Mouse (Mus musculus) layer of hippocampus, adult 9-11 months (tissue): Measurements from ENCODE around the gene Sec23a.
"Not testable (repeated sequence)": the region's sequence is repeated elsewhere in the genome, so short reads cannot be mapped to it uniquely, and the experiment has no call there.

Experiments
- DNase-seq: peaks from one replicate; pipeline ENCODE4 v3.0.0; 2022

Gene Sec23a

DNA sequence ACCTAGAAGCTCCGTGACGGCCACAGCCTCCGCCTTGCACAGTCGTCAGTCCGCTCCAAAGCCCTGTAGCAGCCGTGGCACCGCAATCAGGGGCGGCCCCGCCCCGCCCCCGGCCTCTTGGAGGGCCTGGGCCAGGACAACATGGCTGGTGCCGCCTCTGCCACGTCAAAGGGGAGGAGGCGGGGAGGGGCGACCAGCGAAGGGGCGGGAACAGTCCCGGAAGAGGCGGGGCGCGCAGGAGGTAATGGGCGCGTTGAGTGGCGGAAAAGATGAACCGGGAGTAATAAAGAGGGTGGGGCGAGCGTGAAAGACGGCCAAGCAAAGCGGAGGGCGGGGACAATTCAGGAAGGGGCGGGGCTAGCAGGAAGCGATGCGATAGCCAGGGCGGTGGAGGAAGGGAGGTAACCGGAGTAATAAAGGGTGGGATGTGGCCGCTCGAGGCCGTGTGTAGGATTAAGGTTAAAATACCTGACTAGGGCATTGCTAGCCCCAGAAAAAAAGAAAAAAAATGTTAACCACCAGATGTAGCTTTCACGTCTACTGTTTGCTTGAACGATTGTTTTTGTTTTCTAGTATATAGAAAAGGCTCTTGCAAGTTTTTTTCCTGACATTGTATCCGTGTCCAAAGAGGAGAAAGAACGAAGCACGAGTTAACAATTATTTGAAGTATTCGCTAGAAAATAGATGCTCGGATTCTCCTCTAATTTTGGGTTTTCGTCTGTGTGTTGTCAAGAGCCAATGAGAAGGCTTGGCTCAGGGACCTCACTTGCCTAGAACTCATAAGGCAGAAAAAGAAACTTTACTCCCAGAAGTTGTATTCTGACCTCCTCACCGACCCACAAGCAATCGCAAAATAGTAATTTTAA lies at the start of gene Sec23a:
Gene Sec23a, minus strand, starts transcription at position 174 of the 866 bp plus-strand sequence.
- DNase-seq, result peak; percentile 99

DNA sequence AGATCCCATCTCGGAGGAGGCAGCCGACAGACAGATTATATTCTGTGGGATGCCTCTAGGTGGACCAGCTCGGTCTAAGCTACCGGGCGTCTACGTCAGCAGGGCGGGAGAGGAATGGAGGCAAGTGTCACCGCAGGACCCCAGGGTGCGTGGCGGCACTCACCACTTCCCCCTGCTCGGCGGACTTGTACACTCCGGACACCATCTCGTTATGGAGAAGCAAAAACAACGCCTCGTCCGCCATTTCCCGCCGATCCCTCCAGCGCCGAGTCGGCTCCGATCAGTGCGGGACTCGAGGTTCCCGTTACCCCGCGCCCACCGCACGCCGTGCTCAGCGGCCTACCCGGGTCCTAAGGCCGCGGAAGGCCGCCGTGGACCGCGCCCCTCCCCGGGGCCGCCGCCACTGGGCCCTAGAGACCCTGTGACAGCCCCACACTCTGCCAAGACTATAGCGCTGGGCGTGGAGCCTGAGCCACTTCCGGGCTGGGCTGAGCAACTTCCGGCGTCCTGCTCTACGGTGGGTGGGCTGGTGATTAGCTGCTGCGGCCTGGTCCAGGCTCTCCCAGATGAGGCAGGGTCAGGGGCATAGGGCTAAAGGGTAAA lies 49.3 kb upstream of the Sec23a start, which contains the start of gene Trappc6b:
Gene Trappc6b, minus strand, starts transcription at position 480 of the 603 bp plus-strand sequence.
- DNase-seq, result peak; percentile 84

DNA sequence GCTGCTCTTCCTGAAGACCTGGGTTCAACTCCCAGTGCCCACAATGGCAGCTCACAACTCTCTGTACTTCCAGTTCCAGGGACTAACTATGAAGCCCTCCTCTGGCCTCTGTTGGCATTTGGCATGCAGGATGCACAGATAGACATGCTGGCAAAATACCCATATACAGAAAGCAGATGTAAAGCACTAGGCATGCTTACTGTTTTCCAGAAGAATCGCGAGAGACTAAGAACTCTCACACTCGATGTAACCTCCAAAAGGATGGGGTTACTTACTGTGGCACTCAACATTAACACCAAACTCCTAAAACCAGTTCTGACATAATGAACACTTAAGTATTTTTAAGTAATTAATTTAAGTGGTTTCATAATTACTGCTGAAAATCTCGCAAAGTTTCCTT lies 48.5 kb upstream of the Sec23a start:
- DNase-seq, result no peak

DNA sequence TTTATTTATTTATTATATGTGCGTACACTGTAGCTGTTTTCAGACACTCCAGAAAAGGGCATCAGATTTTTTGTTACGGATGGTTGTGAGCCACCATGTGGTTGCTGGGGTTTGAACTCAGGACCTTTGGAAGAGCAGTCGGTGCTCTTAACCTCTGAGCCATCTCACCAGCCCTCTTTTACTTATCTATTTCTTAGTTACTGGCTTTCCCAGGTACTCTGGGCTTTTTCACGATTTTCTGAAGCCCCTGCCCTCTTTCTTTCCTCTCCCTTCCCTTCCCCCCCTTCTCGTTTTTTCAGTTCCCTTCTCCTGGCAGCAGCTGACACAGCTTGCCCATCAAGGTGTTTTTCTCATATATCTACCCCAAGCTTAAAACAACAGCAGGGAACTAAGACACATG lies 46.4 kb upstream of the Sec23a start:
- DNase-seq, result not testable (repeated sequence)

DNA sequence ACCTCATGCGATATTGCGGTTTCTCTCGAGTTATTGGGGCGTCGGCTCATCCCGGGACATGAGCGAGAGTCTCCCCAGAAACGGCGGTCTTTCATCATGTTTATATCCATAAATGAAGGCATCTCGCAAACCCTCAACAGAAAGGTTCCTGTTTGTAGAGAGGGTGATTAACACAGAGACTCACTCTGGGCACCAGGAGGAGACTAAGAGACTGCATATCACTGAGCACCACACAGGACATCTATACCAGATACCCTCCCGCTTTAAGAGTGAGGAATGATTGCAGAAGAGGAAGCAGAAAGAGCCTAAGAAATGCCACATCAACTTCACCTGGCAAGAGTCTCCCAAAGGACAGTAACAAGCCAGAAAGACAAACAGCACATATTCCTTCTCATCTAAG lies 44.4 kb upstream of the Sec23a start:
- no peak for DNase-seq

DNA sequence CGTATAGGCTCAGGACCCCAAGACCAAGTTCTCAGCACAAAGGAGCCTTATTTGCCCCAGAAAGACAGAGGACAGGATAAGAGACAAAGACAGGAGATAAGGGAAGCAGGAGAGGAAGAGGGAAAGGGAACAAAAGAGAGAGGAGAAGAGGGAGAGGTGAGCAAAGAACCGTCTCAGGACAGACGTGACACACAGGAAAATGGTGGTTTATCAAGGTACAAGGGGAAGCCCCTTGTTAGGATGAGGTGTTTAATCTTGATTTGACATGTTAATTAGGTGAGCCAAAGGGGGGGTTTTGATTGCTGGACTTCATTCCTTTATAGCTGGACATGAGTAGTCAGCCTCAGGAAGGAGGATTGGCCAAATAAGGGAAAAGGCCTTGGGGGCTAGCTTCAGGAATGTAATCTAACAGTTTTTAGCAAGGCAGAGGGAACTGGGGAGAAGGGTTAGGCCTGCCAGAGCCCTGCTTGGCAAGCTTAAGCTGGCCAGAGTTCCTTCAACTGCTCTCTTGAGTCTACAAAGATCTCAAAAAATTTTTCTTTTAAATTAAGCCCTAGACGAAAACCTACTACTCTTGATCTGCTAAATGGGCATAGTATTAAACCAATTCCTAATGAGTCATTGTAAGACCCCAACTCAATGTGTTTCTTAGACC lies 43.5 kb upstream of the Sec23a start:
- DNase-seq, result no peak

DNA sequence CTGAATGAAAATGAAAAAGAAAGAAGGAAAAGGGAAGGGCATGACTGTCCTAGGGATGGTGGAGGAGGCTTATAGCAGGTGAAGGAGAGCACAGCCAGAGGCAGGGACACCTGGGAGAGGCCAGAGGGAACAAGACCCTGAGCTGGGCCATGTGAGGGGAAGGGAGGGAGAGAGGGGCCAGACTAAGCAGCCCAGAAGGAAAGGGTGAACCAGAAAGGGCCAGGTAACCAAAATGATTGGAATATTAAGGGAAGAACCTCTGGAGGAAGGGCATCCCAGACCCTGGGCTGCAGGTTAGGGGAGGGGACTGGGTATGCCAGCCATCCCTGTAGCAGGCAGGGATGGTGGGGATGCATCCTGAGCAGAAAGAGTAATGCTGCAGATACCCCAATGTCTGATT lies 42.2 kb upstream of the Sec23a start:
- DNase-seq, result no peak

DNA sequence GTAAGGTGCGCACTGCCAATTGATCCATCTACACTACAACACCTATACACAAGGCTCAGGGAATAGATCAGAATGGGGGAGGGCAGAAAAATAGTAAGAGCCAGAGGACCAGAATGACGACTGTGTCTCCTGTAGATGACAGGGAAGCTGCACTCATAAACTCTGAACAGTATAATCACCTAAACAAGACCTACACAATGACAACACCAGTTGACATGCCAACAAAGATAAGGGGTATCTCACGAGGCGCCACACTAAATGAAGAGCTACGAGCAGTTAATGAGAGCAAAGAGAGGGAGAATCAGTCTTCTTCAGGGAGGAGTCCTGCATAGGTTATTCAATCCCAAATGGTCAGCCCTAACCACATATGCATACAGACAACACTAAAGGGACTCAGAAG lies 41.3 kb upstream of the Sec23a start:
- no peak for DNase-seq

DNA sequence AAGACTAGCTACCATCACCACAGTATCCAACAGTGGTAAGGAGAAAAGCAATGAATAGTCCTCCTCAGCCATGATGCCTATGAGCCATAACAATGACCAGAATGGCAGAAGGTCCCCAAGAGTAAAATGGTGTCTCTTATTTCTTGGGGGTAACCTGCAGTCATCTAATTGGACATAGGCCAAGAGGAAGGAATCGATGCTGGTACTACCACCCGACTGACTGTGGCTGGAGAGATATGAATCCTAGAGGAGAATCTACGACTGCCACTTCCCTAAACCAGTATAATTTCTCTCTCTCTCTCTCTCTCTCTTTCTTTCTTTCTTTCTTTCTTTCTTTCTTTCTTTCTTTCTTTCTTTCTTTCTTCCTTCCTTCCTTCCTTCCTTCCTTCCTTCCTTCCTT lies 40.7 kb upstream of the Sec23a start:
- no peak for DNase-seq

DNA sequence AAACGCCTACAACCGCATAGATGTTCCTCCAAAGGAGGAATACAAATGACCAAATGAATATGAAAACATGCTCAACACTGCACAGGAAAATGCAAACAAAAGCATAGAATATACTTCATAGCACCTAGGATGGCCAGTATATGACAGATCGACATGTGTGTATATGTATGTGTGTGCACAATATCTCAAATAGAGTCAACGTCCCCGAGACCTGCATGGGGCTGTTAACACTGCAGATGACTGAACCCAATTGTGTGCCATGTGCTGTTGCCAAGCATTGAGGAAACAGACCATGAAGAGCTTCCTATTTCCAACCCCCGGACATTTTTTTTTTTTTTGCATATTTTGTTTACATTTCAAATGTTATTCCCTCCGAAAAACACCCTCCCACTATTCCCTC lies 29.0 kb upstream of the Sec23a start:
- no peak for DNase-seq

DNA sequence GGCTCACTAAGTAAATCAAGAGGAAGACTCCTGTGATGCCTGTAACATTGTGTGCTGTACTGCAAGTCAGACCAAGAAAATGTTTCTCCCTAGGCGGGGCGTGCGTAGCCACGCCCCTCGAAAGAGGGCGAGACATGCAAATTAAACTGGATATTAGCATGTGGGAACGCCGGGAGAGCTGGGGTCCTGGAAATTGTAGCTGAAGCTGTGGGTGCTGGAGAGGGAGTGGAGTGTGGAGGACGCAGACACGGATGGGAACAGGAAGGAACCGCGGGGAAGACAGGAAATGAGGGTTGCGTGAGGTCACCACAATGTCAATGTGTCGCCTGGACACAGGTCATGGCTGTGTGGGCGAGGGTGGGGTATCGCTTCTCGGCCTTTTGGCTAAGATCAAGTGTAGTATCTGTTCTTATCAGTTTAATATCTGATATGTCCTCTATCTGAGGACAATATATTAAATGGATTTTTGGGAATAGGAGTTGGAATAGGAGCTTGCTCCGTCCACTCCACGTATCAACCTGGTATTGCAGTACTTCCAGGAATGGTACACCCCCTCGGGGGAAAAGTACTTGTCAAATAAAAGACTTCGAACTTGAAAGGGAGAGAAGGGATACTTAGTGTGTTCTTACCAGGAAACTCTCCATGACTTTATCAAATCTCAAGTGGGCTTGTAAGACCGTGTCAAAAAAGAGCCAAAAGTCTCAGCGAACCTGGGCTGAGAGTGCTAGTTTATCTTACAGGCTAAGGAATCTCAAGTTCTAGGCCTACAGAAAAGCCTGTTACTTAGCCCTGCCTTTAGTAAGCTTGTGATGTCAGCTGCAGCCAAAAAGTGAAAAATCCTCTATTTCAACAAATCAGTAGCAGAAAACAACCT lies 28.4 kb upstream of the Sec23a start:
- DNase-seq, result no peak

DNA sequence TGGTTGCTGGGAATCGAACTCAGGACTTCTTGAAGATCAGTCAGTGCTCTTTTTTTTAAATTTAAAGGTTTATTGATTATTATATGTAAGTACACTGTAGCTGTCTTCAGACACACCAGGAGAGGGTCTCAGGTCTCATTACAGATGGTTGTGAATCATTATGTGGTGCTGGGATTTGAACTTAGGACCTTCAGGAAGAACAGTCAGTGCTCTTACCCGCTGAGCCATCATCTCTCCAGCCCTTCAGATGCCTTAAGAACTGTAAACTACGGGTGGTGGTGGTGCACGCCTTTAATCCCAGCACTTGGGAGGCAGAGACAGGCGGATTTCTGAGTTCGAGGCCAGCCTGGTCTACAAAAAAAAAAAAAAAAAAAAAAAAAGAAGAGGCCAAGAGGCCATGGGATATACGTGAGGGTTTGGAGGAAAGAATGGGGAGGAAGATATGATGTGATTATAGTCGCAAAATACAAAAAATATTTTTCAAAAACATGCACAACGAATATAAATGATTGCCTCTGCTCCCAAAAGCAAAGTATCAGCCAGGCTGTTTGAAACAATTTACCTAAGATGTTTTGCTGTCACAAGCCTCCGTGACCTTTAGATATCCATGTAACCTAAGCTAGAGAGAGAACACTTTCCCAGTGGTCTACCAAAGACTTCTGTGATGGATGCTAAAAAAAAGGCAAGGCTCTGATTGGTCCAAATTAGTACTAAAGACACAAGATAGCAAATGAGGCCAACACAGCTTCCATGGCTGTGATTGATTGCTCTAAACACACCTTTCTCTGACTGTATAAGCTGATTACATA lies 27.5 kb upstream of the Sec23a start:
- DNase-seq, result no peak

DNA sequence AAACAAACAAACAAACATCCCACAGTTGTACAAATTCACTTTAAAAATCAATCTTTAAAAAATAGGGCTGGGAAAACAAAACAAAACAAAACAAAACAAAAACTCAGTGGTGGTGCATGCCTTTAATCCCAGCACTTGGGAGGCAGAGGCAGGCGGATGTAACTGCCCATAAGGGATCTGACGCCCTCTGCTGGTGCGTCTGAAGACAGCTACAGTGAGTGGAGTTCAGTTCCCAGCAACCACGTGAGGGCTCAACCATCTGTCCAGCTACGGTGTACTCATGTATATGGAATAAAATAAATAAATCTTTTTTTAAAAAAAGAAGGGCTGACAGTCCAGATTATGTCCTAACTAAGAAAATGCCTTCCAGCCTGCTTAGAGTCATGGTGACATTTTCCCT lies 20.3 kb upstream of the Sec23a start:
- no peak for DNase-seq

DNA sequence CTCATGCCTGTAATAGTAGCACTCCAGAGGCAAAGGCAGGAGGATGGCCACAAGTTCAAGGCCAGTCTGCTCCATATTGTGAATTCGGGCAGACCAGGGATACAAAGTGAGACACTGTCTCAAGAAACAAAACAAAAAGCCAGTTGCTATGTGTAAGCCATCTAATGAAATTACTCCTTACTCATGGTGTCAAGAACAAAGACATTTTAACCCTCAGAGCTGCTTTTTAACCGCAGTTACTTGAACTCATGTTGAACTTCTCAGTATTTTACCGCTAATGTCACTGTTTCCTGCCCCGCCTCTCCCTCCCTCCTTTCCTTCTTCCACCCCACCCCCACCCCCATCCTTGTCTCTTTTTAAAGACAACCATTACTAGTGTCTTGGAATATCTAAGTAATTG lies 9.5 kb upstream of the Sec23a start:
- no peak for DNase-seq

DNA sequence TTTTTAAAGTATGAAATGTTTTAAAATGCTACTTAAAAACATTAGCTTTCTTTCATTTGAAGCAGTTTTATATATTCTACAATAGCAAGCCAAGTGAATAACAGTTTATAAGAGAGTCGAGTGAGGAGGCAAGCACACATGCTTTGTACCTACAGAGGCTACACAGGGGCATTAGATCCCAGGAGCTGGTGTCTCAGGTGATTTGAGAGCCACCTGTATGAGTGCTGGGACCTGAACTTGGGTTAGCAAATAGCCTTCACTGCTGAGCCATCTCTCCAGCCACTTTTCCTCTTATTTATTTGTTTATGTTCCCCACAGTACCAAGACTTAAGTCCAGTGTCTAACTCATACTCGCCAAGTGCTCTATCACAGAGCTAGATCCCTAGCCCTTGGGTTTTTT lies 8.1 kb upstream of the Sec23a start:
- DNase-seq, result no peak

DNA sequence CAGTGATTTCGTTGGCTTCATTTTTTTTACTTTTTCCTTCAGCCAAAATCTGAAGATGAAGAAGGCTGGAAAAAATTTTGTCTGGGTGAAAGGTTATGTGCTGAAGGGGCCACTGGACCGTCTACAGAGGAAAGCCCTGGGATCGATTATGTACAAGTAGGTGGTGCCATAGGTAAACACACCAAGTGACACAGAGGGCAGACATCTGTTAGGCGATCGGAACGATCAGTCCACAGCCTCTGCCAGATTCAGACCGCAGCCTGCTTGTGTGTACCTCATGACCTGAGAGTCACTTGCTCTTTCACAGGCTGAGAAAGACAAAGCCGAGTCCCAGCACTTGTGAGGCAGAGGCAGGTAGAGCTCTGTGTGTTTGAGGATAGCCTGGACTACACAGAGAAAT lies 6.2 kb upstream of the Sec23a start:
- DNase-seq, result no peak

DNA sequence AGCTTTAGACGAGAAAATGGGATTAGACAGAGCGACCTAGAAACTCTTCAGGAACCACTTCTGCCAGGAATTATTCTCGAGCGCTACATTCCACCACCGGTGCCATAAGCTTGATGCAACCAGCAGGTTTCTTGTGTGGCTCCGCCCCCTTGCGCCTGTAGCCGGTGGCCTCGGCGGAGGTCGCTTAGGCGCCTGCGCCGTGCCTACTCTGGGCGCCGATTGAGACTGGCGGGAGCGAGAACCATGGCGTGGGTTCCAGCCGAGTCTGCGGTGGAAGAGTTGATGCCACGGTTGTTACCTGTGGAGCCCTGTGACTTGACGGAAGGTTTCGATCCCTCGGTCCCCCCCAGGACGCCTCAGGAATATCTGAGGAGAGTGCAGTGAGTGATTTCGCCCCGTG lies 1.4 kb upstream of the Sec23a start, which contains the start of gene Gemin2:
Gene Gemin2, plus strand, starts transcription at position 160 of the 400 bp plus-strand sequence.
- DNase-seq, result peak; percentile 93

DNA sequence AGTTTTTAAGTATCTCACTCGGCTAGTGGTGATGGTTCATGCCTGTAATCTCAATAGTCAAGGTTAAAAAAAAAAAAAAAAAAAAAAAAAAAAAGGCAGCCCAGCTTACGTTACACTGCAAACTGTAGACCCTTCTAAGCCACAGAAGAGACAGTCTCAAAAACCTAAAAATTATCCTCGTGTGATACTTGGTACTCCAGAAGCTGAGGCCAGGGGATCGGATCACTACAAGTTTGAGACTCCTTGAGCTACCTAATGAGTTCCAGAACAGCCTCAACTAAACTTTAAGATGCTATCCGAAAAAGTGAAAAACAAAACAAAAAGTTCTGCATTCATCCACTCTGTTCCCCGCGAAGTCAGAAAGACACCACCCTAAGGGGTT lies 884 bp upstream of the Sec23a start:
- no peak for DNase-seq

DNA sequence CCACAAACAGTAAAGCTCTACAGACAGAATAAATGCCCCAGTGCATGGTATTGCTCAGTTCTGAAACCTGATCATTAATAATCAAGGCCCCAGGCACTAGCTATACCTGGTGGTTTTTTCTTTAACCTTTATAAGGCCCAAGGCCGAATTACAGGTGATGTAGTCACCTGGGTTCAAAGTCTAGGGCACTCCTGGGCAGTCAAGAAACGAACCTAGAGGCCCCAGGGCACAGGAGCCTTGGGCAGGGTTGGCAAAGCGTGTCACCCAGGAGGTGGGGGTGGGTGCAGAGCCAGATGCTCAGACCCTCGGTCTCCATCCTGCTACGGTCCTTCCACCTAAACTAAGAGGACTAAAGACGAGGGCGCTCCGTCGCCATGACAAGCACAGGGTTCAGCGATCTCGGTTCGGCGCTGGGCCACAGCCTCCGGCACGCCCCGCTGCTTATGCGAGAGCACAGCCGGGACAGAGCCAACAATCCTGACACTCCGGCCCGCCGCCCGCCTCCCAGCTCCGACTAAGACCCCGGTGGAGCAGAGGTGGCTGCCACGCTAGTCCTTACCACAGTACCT lies 458 bp downstream of the Sec23a start:
- DNase-seq, result no peak

DNA sequence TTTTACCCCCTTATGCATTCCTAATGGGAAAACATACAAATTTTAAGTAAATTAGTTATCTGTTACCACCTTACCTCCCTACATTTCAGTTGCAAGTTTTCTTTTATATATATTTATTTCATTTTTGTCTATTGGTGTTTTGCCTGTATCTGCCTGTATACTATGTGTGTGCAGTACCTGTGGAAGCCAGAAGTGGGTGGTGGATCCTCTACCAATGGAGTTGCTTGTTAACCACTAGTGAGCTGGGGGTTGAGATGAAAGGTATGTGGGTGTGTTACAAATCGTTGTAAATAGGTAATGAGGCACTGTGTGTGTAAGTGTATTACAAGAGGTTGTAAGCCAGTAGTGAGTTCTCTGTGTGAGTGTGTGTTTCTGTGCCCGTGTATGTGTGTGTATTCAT lies 1.3 kb downstream of the Sec23a start:
- no peak for DNase-seq

DNA sequence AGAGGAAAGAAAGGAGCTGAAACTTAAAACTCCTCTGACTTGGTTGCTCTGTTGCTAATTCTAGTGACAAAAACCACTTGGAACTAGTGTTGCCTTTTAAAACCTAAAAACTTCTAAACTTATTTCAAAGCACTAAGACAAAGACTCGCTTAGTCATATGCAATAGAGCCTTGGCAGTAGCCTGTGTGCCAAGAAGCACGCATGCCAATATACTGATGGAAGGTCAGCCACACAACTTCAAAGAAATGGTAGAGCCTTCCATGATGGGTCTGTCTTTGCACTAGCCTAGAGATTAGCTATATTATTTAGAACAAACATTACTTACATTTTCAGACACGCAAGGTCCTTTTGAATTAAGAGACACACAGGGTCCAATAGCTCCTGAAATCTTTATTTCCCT lies 26.1 kb downstream of the Sec23a start:
- DNase-seq, result no peak

DNA sequence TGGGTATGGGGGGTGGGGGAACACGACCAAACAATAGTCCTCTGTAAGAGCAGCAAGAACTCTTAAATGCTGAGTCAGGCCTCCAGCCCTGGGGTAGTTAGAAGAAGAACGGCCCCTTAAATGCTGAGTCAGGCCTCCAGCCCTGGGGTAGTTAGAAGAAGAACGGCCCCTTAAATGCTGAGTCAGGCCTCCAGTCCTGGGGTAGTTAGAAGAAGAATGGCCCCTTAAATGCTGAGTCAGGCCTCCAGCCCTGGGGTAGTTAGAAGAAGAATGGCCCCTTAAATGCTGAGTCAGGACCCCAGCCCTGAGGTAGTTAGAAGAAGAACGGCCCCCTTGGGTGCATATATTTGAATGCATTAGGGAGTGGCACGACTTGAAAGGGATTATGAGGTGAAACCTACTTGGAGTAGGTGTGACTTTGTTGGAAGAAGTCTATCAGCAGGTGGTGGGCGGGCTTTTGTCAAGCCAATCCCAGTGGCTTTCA lies 30.6 kb downstream of the Sec23a start:
- not testable (repeated sequence) for DNase-seq
